Mouse (Mus musculus): Measurements from ENCODE around the gene E130114P18Rik.

Gene E130114P18Rik

DNA sequence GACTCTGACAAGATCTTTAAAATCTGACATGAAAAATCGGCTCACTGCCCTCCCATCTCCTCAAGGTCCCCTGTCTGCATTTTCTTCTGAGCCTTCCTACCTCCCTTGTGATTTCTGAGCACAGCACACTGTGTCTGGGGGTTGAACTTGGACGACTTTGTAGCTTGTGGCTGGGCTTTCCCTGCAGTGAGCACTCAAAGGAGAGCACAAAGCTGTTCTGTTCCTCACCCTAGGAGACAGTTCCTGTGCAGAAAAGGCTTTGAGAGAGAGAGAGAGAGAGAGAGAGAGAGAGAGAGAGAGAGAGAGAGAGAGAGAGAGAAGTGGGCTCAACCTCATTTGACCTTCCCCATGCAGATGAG, 101.3 kb downstream of the E130114P18Rik start:
- POLR2A ChIA-PET = interaction anchor here in 1 of 4 experiments (0.7 kb wide), 1 partner anchor 148 kb away, joined by 3 read pairs; no protein-coding TSS in a partner anchor
- CTCF ChIA-PET = no interaction called here

DNA sequence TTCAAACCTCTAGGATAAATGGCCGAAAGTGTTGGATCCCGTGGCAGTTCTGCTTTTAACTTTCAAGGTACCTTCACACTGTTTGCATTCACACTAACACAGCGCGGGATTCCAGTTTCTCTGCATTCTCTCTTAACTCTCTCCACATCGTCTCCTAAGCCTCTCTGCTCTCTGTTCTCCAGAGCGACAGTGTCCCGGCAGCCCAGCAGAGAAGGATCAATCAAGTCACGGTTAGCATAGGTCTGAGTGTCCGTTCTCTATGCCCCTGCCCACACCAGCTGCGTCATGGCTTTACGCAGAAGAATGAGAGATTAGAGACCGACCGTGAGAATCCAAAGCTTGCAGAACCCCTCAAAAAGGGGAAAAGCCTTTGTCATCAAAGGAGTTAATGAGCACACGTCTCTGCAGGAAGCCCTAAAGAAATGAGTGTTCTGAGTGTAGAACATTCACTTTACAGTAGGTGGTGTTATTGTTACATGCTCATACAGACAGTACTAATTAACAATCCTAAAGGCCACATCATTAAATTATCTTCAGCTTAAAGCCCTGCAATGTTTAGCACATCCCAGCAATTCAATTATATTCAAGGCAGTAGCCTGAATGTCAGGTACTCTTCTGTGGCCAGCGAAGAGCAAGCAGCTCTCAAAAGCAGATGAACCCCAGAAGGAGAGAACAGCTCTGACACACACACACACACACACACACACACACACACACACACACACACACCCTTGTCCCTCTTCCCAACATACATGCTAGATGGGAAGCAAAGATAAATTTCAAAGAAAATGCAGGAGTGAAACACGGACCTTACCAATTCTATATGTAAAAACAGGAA, 101.9 kb downstream of the E130114P18Rik start:
- POLR2A ChIA-PET = interaction anchor here in 1 of 4 experiments (0.6 kb wide), 1 partner anchor 231 kb away, joined by 3 read pairs; no protein-coding TSS in a partner anchor
- CTCF ChIA-PET = no interaction called here

DNA sequence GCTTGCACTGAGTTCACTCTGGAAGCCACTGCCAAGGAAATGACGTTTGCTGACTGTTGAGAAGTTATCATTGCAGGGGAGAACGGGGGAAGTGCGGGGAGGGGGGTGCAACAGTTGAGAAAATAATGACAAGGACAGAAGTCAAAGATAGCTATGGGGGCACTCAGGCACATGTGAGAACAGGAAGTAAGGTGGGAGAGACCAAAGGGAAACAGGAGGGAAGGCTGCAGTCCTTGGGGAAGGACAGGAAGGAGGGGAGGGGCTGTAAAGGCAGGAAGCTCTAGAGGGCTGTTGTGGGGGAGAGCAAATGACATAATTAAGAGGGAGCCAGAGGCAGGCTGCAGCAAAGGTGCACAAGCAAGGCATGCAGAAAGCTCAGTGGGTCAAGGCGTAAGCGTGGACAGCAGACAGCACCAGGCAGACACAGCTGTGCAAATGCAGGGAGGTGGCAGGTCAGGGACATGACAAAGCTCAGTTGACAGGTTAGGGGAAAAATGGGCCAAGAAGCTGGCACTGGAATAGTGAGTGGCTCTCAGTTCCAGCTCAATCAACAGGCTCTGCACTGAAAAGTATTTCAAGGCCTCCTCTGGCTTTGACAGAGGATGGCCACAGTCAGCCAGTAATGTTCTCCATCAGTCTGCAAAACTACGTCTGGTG, 103.9 kb downstream of the E130114P18Rik start:
- ChIA-PET POLR2A (no interaction called here), CTCF (no interaction called here)

DNA sequence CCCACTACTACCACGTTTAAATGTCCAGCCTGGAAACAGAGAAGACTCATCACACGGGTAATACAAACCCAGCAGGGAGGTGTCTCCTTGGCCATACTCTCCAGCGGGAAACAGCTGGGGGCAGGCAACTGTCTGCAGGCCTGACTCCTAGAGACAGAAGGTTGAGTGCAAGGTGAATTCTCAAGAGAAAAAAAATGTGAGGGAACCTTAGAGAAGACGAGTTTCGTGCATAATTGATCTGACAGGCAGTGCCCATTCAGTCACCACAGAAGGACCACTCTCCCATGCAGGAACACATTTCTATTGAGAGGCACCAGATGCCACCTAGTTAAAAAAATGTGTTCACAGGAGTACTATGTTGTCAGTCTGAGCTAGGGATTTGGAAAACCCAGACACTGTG, 105.4 kb downstream of the E130114P18Rik start:
- CTCF ChIA-PET = no interaction called here
- POLR2A ChIA-PET = no interaction called here

DNA sequence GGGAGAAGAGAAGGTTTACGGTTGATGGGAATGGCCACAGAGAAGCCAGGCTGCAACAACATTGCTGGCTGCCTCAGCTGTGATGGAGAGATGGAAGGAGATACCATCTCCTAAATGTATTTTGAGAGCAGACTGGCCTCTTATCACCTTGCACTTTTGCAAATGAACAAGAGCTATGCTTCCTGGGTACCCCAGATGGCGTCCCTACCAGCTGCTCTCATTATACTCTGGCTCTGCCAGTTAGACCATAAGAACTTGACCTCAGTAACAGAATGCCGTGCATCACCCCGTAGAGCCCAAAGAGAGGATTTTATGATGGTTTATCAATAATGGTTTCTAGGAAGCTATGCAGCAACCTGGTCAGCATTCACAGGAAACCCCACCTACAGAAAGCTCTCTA, 106.0 kb downstream of the E130114P18Rik start:
- CTCF ChIA-PET = no interaction called here
- POLR2A ChIA-PET = no interaction called here

DNA sequence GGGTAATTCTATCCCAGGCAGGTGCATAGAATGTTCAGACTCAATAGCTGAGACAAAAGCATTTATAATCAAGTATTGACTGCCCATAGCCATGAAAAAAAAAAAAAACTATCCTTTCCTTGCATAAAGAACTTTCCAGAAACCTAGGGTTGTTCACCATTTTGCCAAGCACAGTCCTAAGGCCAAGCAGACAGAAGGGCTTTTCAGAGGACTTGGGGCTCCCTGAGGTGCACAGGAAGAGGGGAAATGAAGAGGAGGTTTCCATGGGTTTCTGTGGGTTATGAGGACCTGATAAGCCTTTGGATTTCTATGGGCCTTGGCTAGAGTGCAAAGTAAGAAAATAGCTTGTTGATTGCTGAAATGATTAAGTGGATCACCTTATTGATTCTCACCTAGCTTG, 107.5 kb downstream of the E130114P18Rik start:
- POLR2A ChIA-PET = no interaction called here
- CTCF ChIA-PET = no interaction called here

DNA sequence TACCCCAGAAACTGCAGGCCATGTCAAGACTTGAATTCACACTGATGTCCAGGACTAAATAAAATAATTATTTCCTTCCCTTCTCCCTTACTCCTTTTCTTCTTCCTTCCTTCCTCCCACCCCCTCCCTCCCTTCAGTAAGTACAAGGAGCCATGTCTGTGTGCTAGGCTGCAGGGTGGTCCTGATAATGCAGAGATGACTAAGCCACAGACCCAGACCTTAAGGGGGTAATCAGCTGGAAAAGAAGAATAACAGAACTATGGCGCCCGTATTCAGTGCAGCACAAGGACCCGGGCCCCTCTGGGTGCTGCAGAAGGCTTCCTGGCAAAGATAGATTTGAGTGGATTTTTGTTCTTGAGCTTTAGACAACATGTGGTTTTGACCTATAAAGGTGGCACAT, 108.1 kb downstream of the E130114P18Rik start:
- ChIA-PET CTCF (no interaction called here), POLR2A (no interaction called here)

DNA sequence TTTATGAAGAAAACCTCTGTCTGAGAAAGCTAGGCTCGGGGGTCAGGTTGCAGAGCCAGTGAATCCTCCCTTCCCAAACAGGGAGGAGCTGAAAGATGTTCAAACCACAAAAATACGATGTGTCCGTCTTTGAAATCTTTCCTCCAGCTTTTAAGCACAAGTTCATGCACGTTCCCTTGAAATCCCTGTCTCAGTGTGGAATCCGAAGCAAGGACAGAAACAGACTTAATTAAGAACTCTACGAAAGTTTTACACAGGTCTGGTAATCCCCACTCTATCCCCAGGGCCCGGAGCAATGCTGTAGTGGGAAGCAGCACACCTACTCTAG, 112.5 kb downstream of the E130114P18Rik start:
- CTCF ChIA-PET = no interaction called here
- POLR2A ChIA-PET = no interaction called here

DNA sequence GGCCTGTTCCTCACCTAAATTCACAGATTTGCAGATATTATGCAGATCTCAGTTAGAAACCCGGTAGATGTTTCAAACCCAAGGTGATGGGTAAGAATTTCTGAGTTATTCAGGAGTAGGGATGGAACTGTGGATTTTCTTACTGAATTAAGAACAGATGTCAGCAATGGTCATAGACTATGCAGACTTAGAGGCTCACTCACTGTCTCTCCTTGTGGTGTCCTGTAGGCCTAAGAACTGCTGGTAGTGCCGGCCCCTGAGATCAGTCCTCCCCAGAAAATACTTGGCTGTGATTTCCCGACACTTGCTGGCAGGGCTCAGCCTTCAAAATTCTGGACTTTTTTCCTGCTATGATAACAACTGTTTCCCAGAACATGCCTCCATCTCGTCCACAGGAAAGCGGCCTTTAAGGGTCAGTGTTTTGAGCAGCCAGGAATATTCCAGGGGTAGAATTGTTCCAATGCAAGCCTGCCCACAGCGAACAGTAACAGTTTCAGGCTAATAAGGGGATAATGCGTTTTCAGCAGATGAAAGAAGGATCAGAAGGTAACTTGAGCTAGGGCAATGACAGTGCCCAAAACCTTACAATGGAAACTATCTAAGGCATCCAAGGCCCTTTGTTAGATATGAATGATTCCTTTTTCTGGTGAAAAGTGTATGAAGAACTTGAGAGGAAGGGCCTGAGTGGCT, 113.0 kb downstream of the E130114P18Rik start:
- ChIA-PET CTCF (no interaction called here), POLR2A (no interaction called here)

DNA sequence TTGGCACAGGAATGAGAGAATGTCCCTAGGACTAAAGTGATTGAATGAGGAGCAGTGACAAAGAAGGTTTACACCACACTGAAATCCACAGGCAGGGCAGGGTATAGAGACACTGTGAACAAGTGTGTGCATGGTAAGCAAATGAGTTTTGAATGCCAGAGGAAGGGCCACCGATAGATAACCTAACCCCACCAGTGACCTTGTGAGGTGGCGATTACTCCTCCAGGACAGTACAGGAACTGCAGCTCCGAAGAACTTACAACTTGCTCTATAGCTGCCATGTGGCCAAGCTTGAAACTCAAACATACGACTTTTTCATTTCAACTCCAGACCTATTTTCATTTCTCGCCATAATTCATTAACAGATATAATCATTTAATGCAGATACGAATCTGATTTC, 114.0 kb downstream of the E130114P18Rik start:
- ChIA-PET POLR2A (no interaction called here), CTCF (interaction anchor here in 2 of 4 experiments (0.5 to 0.6 kb wide), 2 partner anchors 56 to 82 kb away, joined by 3 to 5 read pairs; no protein-coding TSS in a partner anchor)

DNA sequence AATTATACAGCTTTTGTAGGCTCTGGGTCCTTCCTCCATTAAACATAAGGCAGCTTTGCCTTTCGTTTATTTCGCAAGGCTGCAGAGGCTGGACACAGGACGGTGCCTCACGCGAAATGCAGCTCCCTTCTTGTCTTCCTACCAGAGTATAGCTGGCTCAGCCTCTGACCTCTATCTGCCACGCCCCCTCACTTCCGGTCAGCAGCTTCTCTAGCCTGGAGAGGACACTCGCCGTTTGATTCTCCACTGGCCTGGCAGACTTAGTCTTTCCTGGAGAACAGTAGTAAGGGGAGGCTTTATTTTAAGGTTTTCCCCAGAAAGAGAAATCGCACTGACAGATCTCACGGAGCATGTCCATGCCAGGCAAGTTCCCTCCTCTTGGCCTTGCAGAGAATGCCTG, 115.0 kb downstream of the E130114P18Rik start:
- CTCF ChIA-PET = no interaction called here
- POLR2A ChIA-PET = no interaction called here

DNA sequence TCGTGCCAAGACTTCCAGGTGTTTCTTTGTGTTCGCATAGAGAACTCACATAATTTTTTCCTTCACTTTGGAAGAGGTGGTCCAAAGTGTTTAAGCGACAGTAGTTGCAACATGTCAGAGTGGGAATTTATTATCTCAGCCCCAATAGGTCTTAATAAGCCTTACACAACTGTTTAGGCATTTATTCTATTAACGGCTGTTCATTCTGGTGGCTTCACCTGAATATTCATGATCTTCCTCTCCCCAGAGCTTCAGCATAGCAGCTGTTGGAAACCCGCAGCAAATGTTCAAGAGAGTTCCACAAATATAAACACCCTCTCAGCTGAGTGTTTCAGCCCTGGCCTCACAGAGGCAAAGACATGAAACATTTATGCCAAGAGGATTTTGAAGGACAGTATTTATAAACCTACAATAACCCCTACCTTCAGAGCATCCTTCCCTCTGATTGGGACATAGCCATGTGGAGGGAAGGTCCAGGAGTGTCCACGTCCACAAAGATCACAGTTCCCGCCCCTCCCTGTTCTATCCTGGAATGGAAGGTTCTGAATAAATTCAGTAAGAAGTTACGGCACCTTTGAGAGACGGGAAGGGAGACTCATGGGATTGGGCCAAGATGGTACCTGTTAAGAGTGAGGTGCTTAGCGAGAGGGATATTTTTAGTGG, 116.1 kb downstream of the E130114P18Rik start:
- ChIA-PET POLR2A (no interaction called here), CTCF (no interaction called here)

DNA sequence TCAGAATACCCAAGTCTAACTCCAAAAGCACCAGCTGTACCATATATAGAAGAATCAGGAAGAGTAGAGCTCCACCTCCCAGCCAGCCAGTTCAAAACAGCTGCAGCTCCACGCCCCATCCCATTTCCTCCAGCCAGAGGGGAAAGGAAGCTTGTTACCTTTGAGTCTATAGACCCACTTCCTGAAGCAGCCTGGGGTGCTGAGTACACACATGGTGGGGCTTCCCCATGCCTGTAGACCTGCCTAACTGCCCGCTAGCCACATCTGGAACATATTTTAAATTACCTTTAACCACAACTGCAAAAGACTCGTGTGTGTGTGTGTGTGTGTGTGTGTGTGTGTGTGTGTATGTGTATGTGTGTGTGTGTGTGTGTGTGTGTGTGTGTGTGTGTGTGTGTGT, 120.3 kb downstream of the E130114P18Rik start:
- ChIA-PET CTCF (interaction anchor here in 1 of 4 experiments (0.5 kb wide), 1 partner anchor 949 kb away, joined by 4 read pairs; no protein-coding TSS in a partner anchor), POLR2A (interaction anchor here in 1 of 4 experiments (0.6 kb wide), 1 partner anchor 635 kb away, joined by 3 read pairs; no protein-coding TSS in a partner anchor)

DNA sequence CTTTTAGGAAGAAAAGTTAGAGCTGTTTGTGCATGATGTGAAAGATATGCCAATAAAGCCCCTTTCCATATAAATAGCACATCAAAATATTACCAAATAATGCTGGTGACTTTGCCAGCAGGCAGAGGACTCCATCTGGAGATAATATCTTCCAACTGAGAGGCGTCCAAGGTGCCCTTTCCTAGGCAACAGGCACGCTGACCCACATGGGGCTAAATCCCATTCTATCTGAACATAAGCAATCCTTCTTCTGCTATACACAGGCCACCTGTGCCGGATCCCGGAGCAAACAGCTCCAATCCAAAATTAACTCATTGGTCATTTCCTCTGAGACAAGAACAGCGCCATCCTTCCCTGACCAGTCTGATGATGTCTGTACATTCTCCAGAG, 128.3 kb downstream of the E130114P18Rik start:
- ChIA-PET POLR2A (no interaction called here), CTCF (interaction anchor here in 1 of 4 experiments (0.6 kb wide), 1 partner anchor 594 kb away, joined by 6 read pairs; no protein-coding TSS in a partner anchor)

DNA sequence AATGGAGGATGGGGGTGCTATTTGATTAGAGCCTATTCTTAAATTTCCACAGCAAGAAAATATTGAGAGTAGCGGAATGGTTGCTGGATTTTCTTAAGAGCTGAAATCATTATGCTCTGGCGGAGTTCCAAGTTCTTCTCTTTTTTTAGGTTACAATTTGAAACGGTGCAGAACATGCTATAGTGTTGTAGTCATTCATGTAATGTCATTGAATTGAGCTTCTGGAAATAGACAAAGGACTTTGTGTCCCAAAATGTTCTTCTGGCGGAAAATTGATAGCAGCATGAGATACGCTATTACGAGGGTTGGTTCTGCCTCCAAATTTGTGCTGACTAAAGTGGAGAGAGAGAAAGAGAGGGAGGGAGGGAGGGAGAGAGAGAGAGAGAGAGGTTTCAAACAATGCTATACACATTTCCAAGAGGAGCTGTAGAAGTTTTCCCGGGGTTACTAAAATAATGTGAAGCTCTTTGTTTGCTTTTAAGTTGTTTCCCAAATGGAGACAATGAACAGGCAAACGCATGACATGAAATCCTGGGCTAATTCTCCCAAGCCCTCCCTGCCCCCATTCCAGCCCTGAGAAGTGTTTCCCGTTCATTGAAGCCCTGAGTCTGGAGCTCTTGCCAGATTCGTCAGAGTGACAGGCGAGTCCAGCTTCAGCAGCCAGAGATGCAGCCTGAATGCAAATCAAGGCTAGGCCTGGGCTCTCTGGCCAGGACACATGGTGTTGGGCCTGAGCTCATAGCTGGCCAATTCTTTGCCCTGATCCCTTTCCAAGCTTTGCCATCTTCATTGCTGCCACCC, 128.9 kb downstream of the E130114P18Rik start:
- ChIA-PET POLR2A (no interaction called here), CTCF (interaction anchor here in 1 of 4 experiments (0.6 kb wide), 1 partner anchor 594 kb away, joined by 6 read pairs; no protein-coding TSS in a partner anchor)

DNA sequence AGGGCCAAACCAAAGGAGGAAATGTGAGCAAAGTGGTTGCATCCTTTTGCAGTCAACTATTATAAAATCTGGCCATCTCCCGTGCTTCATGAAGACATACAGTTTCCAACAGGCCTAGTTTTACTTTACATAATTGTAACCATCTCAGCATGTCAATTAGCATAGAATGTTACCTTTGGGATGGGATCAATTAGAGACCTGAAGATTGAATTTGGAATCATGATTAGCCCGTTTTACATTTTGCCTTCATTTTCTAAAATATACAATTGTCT, 129.5 kb downstream of the E130114P18Rik start:
- CTCF ChIA-PET = no interaction called here
- POLR2A ChIA-PET = no interaction called here

DNA sequence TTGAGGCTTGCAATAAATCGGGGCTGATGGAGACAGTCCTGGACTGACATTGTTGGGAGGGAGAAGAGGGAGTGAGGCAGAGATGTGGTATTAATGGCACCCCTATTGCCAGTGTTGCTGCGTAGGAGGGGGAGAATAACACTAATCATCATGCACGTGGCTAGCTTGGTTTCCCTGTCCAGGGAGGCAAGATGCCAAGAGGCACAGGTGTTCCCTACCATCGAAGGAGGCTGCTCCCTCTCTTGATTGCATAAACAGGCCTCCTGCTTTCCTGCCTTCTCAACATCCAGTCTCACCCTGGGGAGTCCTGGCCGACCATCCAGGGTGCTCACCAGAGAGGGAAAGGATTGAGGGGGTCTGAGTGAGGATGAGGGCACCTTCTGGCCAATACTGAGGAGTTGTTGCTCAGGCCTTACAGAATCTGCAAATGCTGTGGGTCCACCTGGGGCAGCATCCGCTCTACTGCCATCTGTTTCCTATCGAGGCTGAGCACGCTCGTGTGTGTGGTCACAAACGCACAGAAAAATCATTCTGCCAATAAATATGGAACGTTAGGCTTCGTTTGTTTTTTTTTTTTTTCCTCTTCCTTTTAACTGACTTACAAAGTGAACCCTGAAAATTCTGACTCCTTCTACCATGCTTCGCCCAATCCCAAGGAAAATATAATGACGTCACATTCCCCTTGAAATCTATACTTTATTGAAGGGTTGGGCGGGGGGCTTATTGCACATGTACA, 130.0 kb downstream of the E130114P18Rik start:
- POLR2A ChIA-PET = no interaction called here
- CTCF ChIA-PET = no interaction called here

DNA sequence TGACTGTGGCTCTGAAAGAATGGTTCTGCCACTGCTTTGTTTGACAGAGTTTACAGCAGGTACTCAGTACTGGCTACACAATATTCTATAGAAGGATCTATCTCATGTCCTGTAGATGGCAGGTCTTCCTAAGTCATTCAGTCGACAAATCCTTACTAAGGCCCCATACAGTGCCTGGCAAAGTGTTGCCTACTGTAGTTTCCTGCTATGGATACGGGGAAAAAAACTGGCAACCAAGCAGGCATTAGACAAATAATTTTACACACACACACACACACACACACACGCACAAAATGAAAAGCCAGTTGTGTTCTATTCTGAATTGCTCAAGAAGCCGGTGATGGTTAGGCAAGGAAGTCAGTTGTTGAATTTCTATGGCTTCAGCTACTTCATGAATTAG, 130.6 kb downstream of the E130114P18Rik start:
- ChIA-PET CTCF (no interaction called here), POLR2A (no interaction called here)

DNA sequence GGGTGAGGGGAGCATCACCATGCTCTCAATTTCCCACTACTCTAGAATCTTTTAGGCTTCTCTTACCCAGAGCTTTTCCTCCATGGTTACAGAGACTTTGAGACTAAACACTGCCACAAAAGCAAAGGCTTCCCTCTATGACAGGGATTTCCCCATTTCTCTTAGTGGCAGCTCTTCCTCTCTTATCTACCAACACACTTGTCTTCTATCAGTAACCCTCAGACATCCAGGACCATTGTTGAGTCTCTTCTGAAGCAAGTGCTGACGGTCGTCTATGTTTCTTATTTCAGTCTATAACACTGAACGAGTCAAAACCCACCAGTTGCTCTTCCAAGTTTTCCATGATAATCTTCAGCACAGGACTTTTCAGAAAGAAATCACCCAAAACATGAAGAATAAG, 137.5 kb downstream of the E130114P18Rik start:
- POLR2A ChIA-PET = no interaction called here
- CTCF ChIA-PET = no interaction called here
